Mouse (Mus musculus): ENCODE results near the gene Rd3l.

DNA sequence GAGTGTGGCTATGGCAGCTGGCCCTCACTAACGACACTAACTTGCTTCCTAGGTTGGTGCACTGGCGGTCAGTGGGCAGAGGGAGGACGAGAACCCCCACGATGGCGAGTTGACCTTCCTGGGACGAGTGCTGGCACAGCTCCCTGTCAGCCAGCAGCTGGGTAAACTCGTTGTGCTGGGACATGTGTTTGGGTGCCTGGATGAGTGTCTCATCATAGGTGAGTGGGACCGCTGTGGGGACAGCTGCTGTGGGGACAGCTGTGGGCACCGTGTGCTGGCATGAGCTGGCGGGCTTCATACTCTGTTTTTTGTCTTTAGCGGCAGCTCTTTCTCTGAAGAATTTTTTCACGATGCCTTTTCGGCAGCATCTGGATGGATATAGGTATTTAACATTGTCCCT lies 44.3 kb upstream of the Rd3l start:
- no peak for TF ChIP-seq CTCF (IDR thresholded peaks at IDR 0.05; ENCODE audit: low read depth)
- no peak for TF ChIP-seq EP300 (optimal IDR thresholded peaks at IDR 0.05)
